Mouse (Mus musculus): ENCODE measurements around the gene 1700017D01Rik.

1700017D01Rik gene

GRCm38 (mm10) chr19:11048009-11048408 lies 82.7 kb downstream of the 1700017D01Rik start:
- DNase-seq (ENCODE audit: low spot score in 2 of 2) = no peak
